Mouse (Mus musculus) brain, embryonic 14.5 days (tissue): ENCODE measurements around the gene Fxr2.

Experiments used
- CTCF ChIP-seq: fragments of 200-500 bp; IDR thresholded peaks from 2 replicates; pipeline ENCODE4 v1.5.1; 2012; ENCODE audit warnings: inconsistent platforms, mild to moderate bottlenecking, moderate library complexity, borderline replicate concordance; ENCODE audit not compliant: insufficient read depth, insufficient read length; ENCODE audit errors: extremely low read depth
- POLR2A ChIP-seq: fragments of 200-500 bp; IDR thresholded peaks from 2 replicates; pipeline ENCODE4 v1.6.1; 2012; ENCODE audit warnings: mild to moderate bottlenecking, inconsistent platforms, borderline replicate concordance; ENCODE audit not compliant: poor library complexity, insufficient read depth, insufficient read length, severe bottlenecking; ENCODE audit errors: extremely low read depth

DNA sequence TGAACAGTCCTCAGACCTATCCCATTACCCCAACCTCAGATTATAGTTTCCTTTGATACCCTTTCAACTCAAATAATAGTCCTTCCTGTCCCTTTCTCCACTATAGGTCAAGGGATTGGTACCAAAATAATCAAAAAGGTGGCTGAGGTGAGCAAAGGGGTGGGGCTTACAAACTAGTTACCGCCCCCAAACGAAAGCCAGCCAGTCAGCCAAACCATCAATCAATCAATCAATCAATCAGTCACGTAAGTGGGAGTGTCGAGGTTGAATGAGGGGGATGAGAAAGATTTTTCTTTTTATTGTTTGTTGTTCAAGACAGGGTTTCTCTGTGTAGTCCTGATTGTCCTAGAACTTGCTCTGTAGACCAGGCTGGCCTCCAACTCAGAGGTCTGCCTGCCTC is 9.8 kb upstream of the Fxr2 start:
- no peak for TF ChIP-seq CTCF
- TF ChIP-seq POLR2A, result no peak
